Mouse (Mus musculus) ES-Bruce4 (cell line): Measurements from ENCODE around the gene Rims3.

Experiments used
- CTCF ChIP-seq: IDR thresholded peaks from one replicate; pipeline ENCODE4 v1.8.1; 2011; ENCODE audit warnings: low read depth, low read length
- POLR2A ChIP-seq: IDR thresholded peaks from one replicate; pipeline ENCODE4 v1.8.1; 2011; ENCODE audit warnings: low read length; ENCODE audit not compliant: insufficient read depth

DNA sequence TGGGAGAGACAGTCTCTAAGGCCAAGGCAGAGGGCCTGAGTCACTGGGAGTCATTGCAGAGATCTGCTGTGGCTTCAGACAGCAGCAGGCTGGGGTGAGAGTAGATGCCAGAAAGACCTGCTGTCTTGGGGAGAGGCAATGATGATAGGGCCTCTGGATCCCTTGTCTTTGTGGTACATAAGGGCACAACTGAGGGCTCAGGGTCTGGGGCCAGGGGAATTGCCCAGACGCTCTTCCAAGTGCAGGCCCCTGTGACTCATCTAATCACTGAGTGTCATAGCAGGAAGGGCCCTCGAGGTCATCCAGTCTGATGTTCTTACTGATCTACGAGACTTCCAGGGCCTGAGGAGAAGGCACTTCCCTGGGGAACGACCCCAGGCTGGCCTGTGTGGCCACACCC, 24.8 kb downstream of the Rims3 start:
- no peak for TF ChIP-seq CTCF
- TF ChIP-seq POLR2A: no peak
